Mouse (Mus musculus) forebrain, embryonic 13.5 days (tissue): Measurements from ENCODE around the gene Hist2h2aa2. TPM values are rescaled to one million over a fixed set of nuclear protein-coding genes. Genes with fewer than 3 reads are reported as not detected.
A peak's percentile ranks its signal among the peaks of the same experiment; 100 is the strongest.
"Not testable (repeated sequence)": the region's sequence is repeated elsewhere in the genome, so short reads cannot be mapped to it uniquely, and the experiment has no call there.

Experiments
- ATAC-seq: fragments of 200-750 bp; cut with Nextera tagmentation; 2 replicates; pipeline ENCODE4 v1.8.0; 2017
- H3K27ac ChIP-seq: fragments of 300-500 bp; sonication (generic); 2 replicates; pipeline ENCODE4 v1.5.1; 2015; ENCODE audit warnings: inconsistent platforms, mild to moderate bottlenecking, moderate library complexity
- H3K27me3 ChIP-seq: fragments of 300-500 bp; sonication (generic); 2 replicates; pipeline ENCODE4 v1.6.1; 2015; ENCODE audit warnings: mild to moderate bottlenecking, inconsistent platforms
- H3K36me3 ChIP-seq: fragments of 300-500 bp; sonication (generic); 2 replicates; pipeline ENCODE4 v1.6.1; 2015; ENCODE audit warnings: mild to moderate bottlenecking, inconsistent platforms; ENCODE audit not compliant: poor library complexity, severe bottlenecking
- H3K4me1 ChIP-seq: fragments of 300-500 bp; sonication (generic); 2 replicates; pipeline ENCODE4 v1.6.1; 2015; ENCODE audit warnings: inconsistent platforms
- H3K4me2 ChIP-seq: fragments of 300-500 bp; sonication (generic); 2 replicates; pipeline ENCODE4 v1.6.1; 2015; ENCODE audit warnings: inconsistent platforms, mild to moderate bottlenecking, moderate library complexity
- H3K4me3 ChIP-seq: fragments of 300-500 bp; sonication (generic); 2 replicates; pipeline ENCODE4 v1.5.1; 2015; ENCODE audit warnings: mild to moderate bottlenecking, inconsistent platforms
- H3K9ac ChIP-seq: fragments of 300-500 bp; sonication (generic); 2 replicates; pipeline ENCODE4 v1.6.1; 2015; ENCODE audit warnings: mild to moderate bottlenecking, inconsistent platforms
- H3K9me3 ChIP-seq: fragments of 300-500 bp; sonication (generic); replicated peaks from 2 replicates; pipeline ENCODE4 v1.6.1; 2016; ENCODE audit warnings: inconsistent platforms
- WGBS: fragments of 180-500 bp; shearing (Covaris S2); methylation state at CpG from one replicate; pipeline ENCODE4 v1.1.7; 2015; 5-methylcytosine and 5-hydroxymethylcytosine counted together
- polyA plus RNA-seq: library from polyadenylated mRNA; unstranded; fragments of >200 nt; fragmentation: Nextera tagmentation; extraction: Ambion mirVana; gene quantifications from 2 replicates; pipeline ENCODE4 v1.2.1, GENCODE M21; 2015

Gene Hist2h2aa2
- polyA plus RNA-seq, 1 experiment from 2014 or later, result 91.2 TPM

DNA sequence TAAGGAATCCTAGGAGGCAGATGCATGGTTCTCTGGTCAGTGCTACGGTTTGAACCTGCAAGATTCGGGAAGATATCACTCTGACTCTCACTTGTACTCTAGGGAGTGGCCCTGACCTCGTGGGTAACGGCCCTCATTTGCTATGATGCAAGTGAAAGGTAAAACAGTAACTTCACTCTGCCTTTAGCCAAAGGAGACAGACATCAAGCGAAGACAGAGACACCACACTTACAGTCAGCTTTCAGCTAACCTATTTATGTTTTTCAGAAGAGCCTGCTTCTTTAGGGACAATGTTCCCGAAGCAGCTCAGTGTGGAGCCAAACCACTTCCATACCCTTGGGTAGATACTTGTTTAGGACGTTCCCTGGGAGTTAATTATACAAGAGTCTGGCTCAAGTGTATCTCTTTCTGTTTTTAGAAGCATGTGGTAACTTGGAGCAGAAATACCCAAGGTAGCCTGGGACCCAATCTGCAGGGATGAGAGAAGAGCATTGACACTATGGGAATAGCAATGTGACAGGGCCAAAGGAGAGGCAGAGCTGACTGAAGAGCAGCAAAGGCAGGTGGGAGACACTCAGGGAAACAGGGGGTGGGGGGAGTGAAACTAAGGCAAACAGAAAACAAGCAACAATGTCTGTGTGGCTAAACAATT is 4.0 kb upstream of the Hist2h2aa2 start:
- no peaks in the 10 kb centered on the region for H3K27me3 ChIP-seq
- peak overlapping the region; percentile 70 for H3K4me2 ChIP-seq
- no peak overlapping the region for H3K4me3 ChIP-seq
- peak overlapping the region; percentile 96; the same call in 1 of the 2 replicates for H3K27ac ChIP-seq
- H3K9me3 ChIP-seq, result no peaks in the 10 kb centered on the region
- H3K36me3 ChIP-seq, result no peaks in the 10 kb centered on the region
- no peak for ATAC-seq
- WGBS, result 81% methylated on average over 7 of the region's 7 CpGs
- H3K9ac ChIP-seq, result peak overlapping the region; percentile 79
- H3K4me1 ChIP-seq, result peaks cover 41% of the 10 kb centered on the region

DNA sequence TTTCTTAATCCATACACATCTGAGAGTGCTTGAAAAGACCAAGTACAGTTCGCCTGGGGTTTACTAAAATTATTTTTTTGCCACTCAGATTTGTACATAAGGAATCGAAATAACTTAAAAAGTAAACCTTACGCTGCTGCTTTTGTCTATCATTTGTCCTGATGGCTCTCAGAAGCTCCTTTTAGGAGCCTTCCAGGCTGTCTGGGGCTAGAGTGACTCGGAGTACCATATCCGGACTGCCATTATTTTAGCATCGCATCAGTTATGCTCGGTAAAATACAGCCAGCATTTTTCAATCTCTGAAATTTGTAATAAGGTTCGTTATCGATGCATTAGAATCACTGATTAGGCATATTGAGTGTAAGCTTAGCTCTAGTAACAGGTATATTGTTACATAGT is 722 bp upstream of the Hist2h2aa2 start:
- Histone ChIP-seq H3K27ac (peak overlapping the region; percentile 81), H3K9me3 (no peaks in the 10 kb centered on the region), H3K36me3 (no peaks in the 10 kb centered on the region), H3K9ac (peak overlapping the region; percentile 65), H3K27me3 (no peaks in the 10 kb centered on the region), H3K4me2 (peak overlapping the region; percentile 49), H3K4me3 (peak overlapping the region; percentile 20; the same call in 1 of the 2 replicates), H3K4me1 (peaks cover 41% of the 10 kb centered on the region)
- ATAC-seq, result no peak
- WGBS, result 72% methylated on average over 9 of the region's 9 CpGs

DNA sequence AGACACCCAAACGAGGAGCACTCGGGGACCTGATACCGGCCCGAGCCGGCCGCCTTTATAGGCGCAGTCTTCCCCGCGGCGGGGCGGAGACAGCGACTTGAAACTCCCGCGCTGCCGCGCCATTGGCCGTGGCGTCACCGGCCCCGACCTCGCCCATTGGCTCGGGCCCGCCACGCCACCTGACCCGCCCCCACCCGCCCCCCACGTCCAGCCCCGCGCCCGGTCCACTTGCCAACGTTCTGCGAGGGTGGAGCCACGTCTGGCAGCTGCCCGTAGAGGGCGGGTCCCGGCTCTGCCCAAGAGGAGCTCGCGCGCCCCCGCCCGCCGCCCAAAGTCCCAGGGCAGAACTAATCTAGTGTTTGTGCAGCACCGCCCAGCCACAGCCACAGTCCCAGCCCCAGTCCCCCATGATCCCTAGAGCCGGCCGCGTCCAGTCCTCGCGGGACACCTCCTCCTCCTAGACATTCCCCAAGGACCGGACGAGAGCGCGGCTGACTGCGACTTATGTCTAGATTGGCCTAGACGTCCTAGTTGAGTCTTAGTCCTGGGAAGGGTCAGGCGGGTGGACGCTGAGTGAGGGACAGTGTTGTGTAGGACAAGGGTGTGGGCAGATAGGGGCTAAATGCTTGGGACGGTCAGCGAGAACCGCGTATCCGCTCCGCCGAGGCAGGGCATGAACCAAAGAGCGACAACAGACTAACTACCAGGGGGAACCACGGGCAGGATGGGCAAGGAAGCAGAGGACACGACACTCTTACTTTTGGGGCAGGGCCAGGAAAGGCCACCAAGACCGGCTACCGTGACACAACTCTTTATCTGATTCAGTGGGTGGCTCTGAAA is 902 bp downstream of the Hist2h2aa2 start, which contains the start of gene Hist2h3c2:
TSS of gene Hist2h3c2 (minus strand) at position 174 of the 840 bp plus-strand sequence.
- Histone ChIP-seq H3K9ac (peak within 1 kb of the TSS; percentile 78), H3K4me2 (peak within 1 kb of the TSS; percentile 64), H3K4me3 (peak within 1 kb of the TSS; percentile 48), H3K27ac (peak within 1 kb of the TSS; percentile 81), H3K4me1 (peaks cover 33% of the 10 kb centered on the region)
- not testable (repeated sequence) for H3K36me3 ChIP-seq, H3K9me3 ChIP-seq, H3K27me3 ChIP-seq
- peak; percentile 90 for ATAC-seq
- 0% methylated on average over 9 of the region's 68 CpGs for WGBS

- no peak for ATAC-seq
- peak overlapping the region; percentile 48 for H3K4me3 ChIP-seq
- no peaks in the 10 kb centered on the region for H3K27me3 ChIP-seq
- peak overlapping the region; percentile 81 for H3K27ac ChIP-seq
- peaks cover 27% of the 10 kb centered on the region for H3K4me1 ChIP-seq
- no peaks in the 10 kb centered on the region for H3K9me3 ChIP-seq
- under 1% methylated on average over 12 of the region's 12 CpGs for WGBS
- peak overlapping the region; percentile 78 for H3K9ac ChIP-seq
- H3K4me2 ChIP-seq, result peak overlapping the region; percentile 64
- no peaks in the 10 kb centered on the region for H3K36me3 ChIP-seq
Measured at GRCm38 (mm10) chr3:96237904-96238511, 2.1 kb downstream of the Hist2h2aa2 start.

DNA sequence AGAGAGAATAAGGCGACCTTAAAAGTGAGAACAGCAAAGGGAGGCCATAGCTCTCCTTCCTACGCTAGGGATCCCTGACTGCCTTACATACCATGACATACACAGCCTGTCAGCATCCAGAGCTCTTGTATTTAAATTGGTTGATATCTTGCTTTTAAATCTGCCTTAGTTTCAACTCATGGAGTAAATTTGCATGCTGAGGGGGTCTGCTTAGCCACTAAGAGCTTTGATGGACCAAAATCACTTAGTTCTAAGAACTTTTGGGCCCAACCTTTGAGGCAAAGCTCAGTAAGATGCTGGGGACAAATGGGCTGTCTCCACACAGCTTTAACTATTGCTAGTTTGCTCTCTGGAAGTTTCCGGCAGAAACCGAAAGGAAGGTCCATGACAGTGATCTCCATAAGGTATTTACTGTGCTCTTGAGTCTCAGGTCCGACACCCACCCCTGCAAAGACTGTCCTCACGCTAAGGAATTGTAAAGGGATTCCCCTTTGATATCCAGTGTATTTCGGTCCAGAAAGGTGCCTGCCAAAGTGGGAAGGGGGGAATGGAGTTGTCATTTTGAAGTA is 2.7 kb downstream of the Hist2h2aa2 start:
- Histone ChIP-seq H3K36me3 (no peaks in the 10 kb centered on the region), H3K27ac (peak overlapping the region; percentile 81), H3K4me2 (peak overlapping the region; percentile 64), H3K9me3 (no peaks in the 10 kb centered on the region), H3K4me1 (peaks cover 27% of the 10 kb centered on the region), H3K27me3 (no peaks in the 10 kb centered on the region), H3K4me3 (peak overlapping the region; percentile 48), H3K9ac (peak overlapping the region; percentile 78)
- WGBS, result 21% methylated on average over 7 of the region's 7 CpGs
- ATAC-seq, result no peak

GRCm38 (mm10) chr3:96236834-96237334 is 3.2 kb downstream of the Hist2h2aa2 start:
- no peaks in the 10 kb centered on the region for H3K27me3 ChIP-seq
- H3K9me3 ChIP-seq, result no peaks in the 10 kb centered on the region
- peak overlapping the region; percentile 64 for H3K4me2 ChIP-seq
- H3K27ac ChIP-seq, result peak overlapping the region; percentile 81; the same call in 1 of the 2 replicates
- peak overlapping the region; percentile 48 for H3K4me3 ChIP-seq
- peaks cover 27% of the 10 kb centered on the region for H3K4me1 ChIP-seq
- no peaks in the 10 kb centered on the region for H3K36me3 ChIP-seq
- no peak for ATAC-seq
- 81% methylated on average over 4 of the region's 4 CpGs for WGBS
- peak overlapping the region; percentile 78 for H3K9ac ChIP-seq

GRCm38 (mm10) chr3:96235836-96236235 is 4.2 kb downstream of the Hist2h2aa2 start:
- Histone ChIP-seq H3K4me3 (no peak overlapping the region), H3K4me2 (no peak overlapping the region), H3K36me3 (no peaks in the 10 kb centered on the region), H3K27me3 (no peaks in the 10 kb centered on the region), H3K4me1 (peaks cover 22% of the 10 kb centered on the region), H3K9me3 (no peaks in the 10 kb centered on the region), H3K9ac (no peak overlapping the region), H3K27ac (no peak overlapping the region)
- 73% methylated on average over 3 of the region's 3 CpGs for WGBS
- ATAC-seq, result no peak

DNA sequence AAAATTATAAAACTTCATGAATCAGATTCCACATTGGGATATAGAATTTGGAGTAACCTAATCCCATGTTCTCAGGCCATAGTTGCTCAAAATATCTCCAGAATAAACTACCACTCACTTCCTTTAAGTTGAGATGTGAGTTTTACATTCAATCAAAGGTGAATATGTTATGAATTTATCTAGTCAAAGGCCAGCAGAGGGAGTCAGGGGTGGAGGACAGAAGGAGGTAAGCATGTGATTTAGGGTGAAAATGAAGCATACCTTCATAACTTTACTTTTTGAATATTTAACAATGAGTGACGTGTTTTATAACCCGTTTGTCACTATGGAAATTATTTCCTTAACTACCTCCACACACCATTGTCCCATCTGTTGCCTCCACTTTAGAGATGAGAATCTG is 5.2 kb downstream of the Hist2h2aa2 start:
- H3K36me3 ChIP-seq, result no peaks in the 10 kb centered on the region
- no peak for ATAC-seq

DNA sequence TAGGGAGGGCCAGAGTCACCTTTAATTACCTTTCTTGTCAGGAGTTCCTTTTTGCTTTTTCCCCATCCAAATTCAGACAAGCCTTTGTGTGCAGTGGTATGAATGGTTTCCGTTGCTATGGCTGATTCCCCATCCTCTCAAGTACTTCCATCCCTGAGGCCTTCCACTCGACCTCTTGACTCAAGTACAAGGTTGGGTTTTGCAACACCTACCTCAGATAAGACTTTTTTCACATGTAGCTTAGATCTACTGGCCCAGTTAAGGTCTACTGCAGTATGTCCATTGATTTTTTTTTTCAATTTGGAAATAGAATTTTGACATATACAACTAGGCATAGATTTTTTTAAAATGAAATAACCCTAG is 8.3 kb downstream of the Hist2h2aa2 start:
- Histone ChIP-seq H3K9me3 (no peaks in the 10 kb centered on the region), H3K27ac (no peak overlapping the region), H3K27me3 (no peaks in the 10 kb centered on the region), H3K4me2 (no peak overlapping the region), H3K4me1 (peaks cover 4% of the 10 kb centered on the region), H3K36me3 (no peaks in the 10 kb centered on the region), H3K4me3 (no peak overlapping the region), H3K9ac (no peak overlapping the region)
- WGBS, result 62% methylated on average over 2 of the region's 2 CpGs
- ATAC-seq, result no peak

More for the DNA sequence above, 5.2 kb downstream of the Hist2h2aa2 start:
- WGBS, result 85% methylated on average over 2 of the region's 2 CpGs
- no peaks in the 10 kb centered on the region for H3K9me3 ChIP-seq
- H3K4me3 ChIP-seq, result no peak overlapping the region
- H3K27ac ChIP-seq, result no peak overlapping the region
- no peak overlapping the region for H3K9ac ChIP-seq
- H3K27me3 ChIP-seq, result no peaks in the 10 kb centered on the region
- H3K4me2 ChIP-seq, result no peak overlapping the region
- peaks cover 19% of the 10 kb centered on the region for H3K4me1 ChIP-seq

- 82% methylated on average over 4 of the region's 4 CpGs for WGBS
- H3K4me2 ChIP-seq, result no peak overlapping the region
- no peak overlapping the region for H3K9ac ChIP-seq
- no peaks in the 10 kb centered on the region for H3K36me3 ChIP-seq
- H3K4me1 ChIP-seq, result no peaks in the 10 kb centered on the region
- H3K9me3 ChIP-seq, result no peaks in the 10 kb centered on the region
- no peak overlapping the region for H3K4me3 ChIP-seq
- H3K27ac ChIP-seq, result no peak overlapping the region
- no peaks in the 10 kb centered on the region for H3K27me3 ChIP-seq
- no peak for ATAC-seq
Measured at GRCm38 (mm10) chr3:96230910-96231757, 8.9 kb downstream of the Hist2h2aa2 start.

GRCm38 (mm10) chr3:96230404-96230803 is 9.7 kb downstream of the Hist2h2aa2 start:
- ATAC-seq, result no peak
- Histone ChIP-seq H3K9ac (no peak overlapping the region), H3K4me2 (no peak overlapping the region), H3K9me3 (no peaks in the 10 kb centered on the region), H3K4me3 (no peak overlapping the region), H3K27me3 (no peaks in the 10 kb centered on the region), H3K4me1 (peaks cover 6% of the 10 kb centered on the region), H3K27ac (no peak overlapping the region), H3K36me3 (no peaks in the 10 kb centered on the region)
- 89% methylated on average over 2 of the region's 2 CpGs for WGBS
